Mouse (Mus musculus): ENCODE measurements around the gene Rgs8. TPM values are rescaled to one million over a fixed set of nuclear protein-coding genes. Genes with fewer than 3 reads are reported as not detected.

The Rgs8 gene
- polyA plus RNA-seq, 1 experiment from 2014 or later, result 0.21 TPM

Other genes starting within 250 kb of the Rgs8 start
- gene Shcbp1l, start 227.9 kb upstream of the Rgs8 start, polyA plus RNA-seq (2015; fragmentation: Nextera tagmentation; extraction: Ambion mirVana), result 0.11 and 0.26 TPM in 2 replicates
- gene Dhx9, start 165.4 kb upstream of the Rgs8 start, polyA plus RNA-seq (2015; fragmentation: Nextera tagmentation; extraction: Ambion mirVana), result 16.0 and 17.6 TPM in 2 replicates
- 4.9 and 6.8 TPM in 2 replicates for gene Npl, start 103.0 kb upstream of the Rgs8 start, polyA plus RNA-seq (2015; fragmentation: Nextera tagmentation; extraction: Ambion mirVana)
- gene Rgs16, start 87.3 kb downstream of the Rgs8 start, polyA plus RNA-seq (2015; fragmentation: Nextera tagmentation; extraction: Ambion mirVana), result 6.4 and 6.6 TPM in 2 replicates
- gene Rnasel, start 96.4 kb downstream of the Rgs8 start, polyA plus RNA-seq (2015; fragmentation: Nextera tagmentation; extraction: Ambion mirVana), result 22.1 and 28.2 TPM in 2 replicates
- gene Rgsl1, start 191.1 kb downstream of the Rgs8 start, polyA plus RNA-seq (2015; fragmentation: Nextera tagmentation; extraction: Ambion mirVana), result not detected in 2 replicates
- gene Teddm1b, start 221.3 kb downstream of the Rgs8 start, polyA plus RNA-seq (2015; fragmentation: Nextera tagmentation; extraction: Ambion mirVana), result 0.10 and 0.11 TPM in 2 replicates
- gene Teddm1a, start 238.7 kb downstream of the Rgs8 start, polyA plus RNA-seq (2015; fragmentation: Nextera tagmentation; extraction: Ambion mirVana), result not detected in 2 replicates
- 57.9 and 59.0 TPM in 2 replicates for gene Glul, start 246.9 kb downstream of the Rgs8 start, polyA plus RNA-seq (2015; fragmentation: Nextera tagmentation; extraction: Ambion mirVana)
- 0.33 and 0.35 TPM in 2 replicates for gene Teddm2, start 247.2 kb downstream of the Rgs8 start, polyA plus RNA-seq (2015; fragmentation: Nextera tagmentation; extraction: Ambion mirVana)

Measured in heart, embryonic 16.5 days (tissue).